Mouse (Mus musculus): ENCODE data around the gene Olfr1192-ps1. TPM values are rescaled to one million over a fixed set of nuclear protein-coding genes. Genes with fewer than 3 reads are reported as not detected.
"Not testable (repeated sequence)": the region's sequence is repeated elsewhere in the genome, so short reads cannot be mapped to it uniquely, and the experiment has no call there.

Olfr1192-ps1 gene
- not detected in 2 replicates for polyA plus RNA-seq (2016; fragmentation: Nextera tagmentation; extraction: Ambion mirVana)

DNA sequence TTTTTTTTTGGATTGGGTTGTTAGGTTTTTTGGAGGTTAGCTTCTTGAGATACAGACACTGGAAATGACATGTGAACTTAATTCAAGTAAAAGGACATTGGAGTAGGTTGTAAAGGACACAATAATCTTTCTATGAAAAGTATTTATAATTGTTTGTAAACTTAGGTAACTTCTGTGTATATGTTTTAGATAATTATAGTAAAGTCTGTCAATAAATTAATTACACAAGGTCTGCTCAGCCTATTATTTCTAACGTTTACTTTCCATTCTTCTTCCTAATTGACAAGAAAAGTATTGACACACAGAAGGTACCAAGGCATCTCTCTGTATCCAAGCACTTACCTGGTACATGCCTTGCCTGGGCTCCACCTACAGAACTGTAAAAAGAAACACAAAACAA is at the start of gene Olfr1192-ps1:
Gene Olfr1192-ps1 (plus strand): TSS at position 301 of the 400 bp plus-strand sequence.
- WGBS = 38% methylated on average over 1 of the region's 1 CpGs
- no peaks in the 10 kb centered on the region for H3K27me3 ChIP-seq (ENCODE audit: poor library complexity, severe bottlenecking)
- H3K4me1 ChIP-seq = no peaks in the 10 kb centered on the region
- H3K27ac ChIP-seq = no peak within 1 kb of the TSS
- H3K9me3 ChIP-seq = no peaks in the 10 kb centered on the region
- H3K36me3 ChIP-seq (replicated peaks) = no peaks in the 10 kb centered on the region
- H3K4me3 ChIP-seq = no peak within 1 kb of the TSS
- no peak for DNase-seq (ENCODE audit: extremely low spot score, low spot score)

DNA sequence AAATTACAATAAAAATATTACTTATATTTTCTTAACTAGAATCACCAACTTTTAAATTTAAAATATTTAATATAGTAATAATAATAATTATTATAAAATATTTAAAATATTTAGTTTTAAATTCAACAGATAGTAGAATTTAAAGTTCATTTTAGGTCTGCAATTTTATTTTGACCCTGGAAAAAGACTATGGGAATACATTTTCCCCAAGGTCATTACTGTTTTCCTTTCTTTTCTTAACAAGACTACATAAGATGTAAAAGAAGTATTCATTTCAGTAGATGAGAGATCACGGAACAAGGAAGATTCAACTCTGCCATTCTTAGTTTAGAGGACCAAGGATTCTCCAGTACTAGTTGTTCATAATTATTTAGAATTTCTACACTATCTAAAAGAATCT is 8.1 kb upstream of the Olfr1192-ps1 start, which contains the start of gene Olfr1191-ps1:
Gene Olfr1191-ps1 (plus strand): TSS at position 301 of the 400 bp plus-strand sequence.
- H3K9me3 ChIP-seq; H3K36me3 ChIP-seq (replicated peaks); DNase-seq (ENCODE audit: extremely low spot score, low spot score); H3K27me3 ChIP-seq (ENCODE audit: poor library complexity, severe bottlenecking); H3K4me3 ChIP-seq; H3K4me1 ChIP-seq; H3K27ac ChIP-seq: not testable (repeated sequence)
- WGBS = 91% methylated on average over 1 of the region's 1 CpGs

DNA sequence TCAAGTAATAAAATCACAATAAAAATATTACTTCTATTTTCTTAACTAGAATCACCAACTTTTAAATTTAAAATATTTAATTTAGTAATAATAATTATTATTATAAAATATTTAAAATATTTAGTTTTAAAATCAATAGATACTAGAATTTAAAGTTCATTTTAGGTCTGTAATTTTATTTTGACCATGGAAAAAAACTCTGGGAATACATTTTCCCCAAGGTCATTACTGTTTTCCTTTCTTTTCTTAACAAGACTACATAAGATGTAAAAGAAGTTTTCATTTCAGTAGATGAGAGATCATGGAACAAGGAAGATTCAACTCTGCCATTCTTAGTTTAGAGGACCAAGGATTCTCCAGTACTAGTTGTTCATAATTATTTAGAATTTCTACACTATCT is 27.0 kb downstream of the Olfr1192-ps1 start, which contains the start of gene Olfr1193:
Gene Olfr1193 (plus strand): TSS at position 301 of the 400 bp plus-strand sequence.
- H3K9me3 ChIP-seq; H3K4me3 ChIP-seq; H3K36me3 ChIP-seq (replicated peaks); H3K27me3 ChIP-seq (ENCODE audit: poor library complexity, severe bottlenecking); DNase-seq (ENCODE audit: extremely low spot score, low spot score); H3K4me1 ChIP-seq; H3K27ac ChIP-seq: not testable (repeated sequence)

DNA sequence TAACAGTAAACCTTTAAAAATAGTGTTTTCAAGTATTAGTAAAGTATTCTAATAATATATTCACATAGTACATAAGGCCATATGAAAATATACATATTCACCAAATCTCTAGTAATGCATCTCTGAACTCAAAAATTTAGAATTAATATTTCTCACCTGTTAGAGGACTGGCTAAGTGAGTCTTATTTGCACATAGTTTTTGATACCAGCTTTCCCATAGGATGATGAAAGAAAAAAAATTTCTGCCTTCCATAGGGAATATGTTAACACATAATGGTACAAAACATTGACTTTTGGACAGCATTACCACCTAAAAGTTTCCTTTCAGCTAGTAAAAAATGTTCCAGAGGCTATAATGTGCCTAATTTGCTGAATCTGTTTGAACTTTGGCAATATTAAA is 40.8 kb downstream of the Olfr1192-ps1 start, which contains the start of gene Olfr1195:
Gene Olfr1195 (minus strand): TSS at position 101 of the 400 bp plus-strand sequence.
- Histone ChIP-seq H3K27ac (no peak within 1 kb of the TSS), H3K4me1 (no peaks in the 10 kb centered on the region), H3K4me3 (no peak within 1 kb of the TSS), H3K9me3 (no peaks in the 10 kb centered on the region), H3K27me3 (ENCODE audit: poor library complexity, severe bottlenecking) (no peaks in the 10 kb centered on the region), H3K36me3 (replicated peaks) (no peaks in the 10 kb centered on the region)
- DNase-seq (ENCODE audit: extremely low spot score, low spot score) = no peak

DNA sequence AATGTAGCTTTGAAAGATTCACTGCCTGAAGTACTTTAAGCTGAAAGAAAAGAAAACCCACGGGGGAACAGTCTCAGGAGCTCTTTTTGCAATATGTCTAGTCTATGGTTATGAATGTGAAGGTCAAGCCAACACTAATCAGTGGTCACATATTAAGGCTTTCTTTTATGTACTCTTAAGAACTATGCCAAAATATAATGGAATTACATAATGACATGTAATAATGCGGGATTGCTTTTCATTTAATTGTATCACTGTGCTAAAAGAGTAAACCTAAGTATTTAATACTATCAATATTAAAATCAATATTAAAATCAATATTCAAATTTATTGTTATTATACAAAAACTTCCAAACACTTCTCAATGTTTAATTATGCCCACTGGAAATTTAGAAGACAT is 56.2 kb downstream of the Olfr1192-ps1 start, which contains the start of gene Olfr1196:
Gene Olfr1196 (minus strand): TSS at position 101 of the 400 bp plus-strand sequence.
- H3K4me1 ChIP-seq = no peaks in the 10 kb centered on the region
- 86% methylated on average over 2 of the region's 2 CpGs for WGBS
- no peak for DNase-seq (ENCODE audit: extremely low spot score, low spot score)
- H3K9me3 ChIP-seq = no peaks in the 10 kb centered on the region
- no peak within 1 kb of the TSS for H3K27ac ChIP-seq
- H3K36me3 ChIP-seq (replicated peaks) = no peaks in the 10 kb centered on the region
- no peaks in the 10 kb centered on the region for H3K27me3 ChIP-seq (ENCODE audit: poor library complexity, severe bottlenecking)
- no peak within 1 kb of the TSS for H3K4me3 ChIP-seq

Other genes with a start within 250 kb of the Olfr1192-ps1 start
- not detected in 2 replicates for gene Olfr1179, start 242.1 kb upstream of the Olfr1192-ps1 start, polyA plus RNA-seq (2016; fragmentation: Nextera tagmentation; extraction: Ambion mirVana)
- gene Olfr1180, start 229.4 kb upstream of the Olfr1192-ps1 start, polyA plus RNA-seq (2016; fragmentation: Nextera tagmentation; extraction: Ambion mirVana) = not detected in 2 replicates
- not detected in 2 replicates for gene Olfr1181, start 222.3 kb upstream of the Olfr1192-ps1 start, polyA plus RNA-seq (2016; fragmentation: Nextera tagmentation; extraction: Ambion mirVana)
- not detected in 2 replicates for gene Gm13757, start 199.4 kb upstream of the Olfr1192-ps1 start, polyA plus RNA-seq (2016; fragmentation: Nextera tagmentation; extraction: Ambion mirVana)
- not detected in 2 replicates for gene Olfr1183, start 193.6 kb upstream of the Olfr1192-ps1 start, polyA plus RNA-seq (2016; fragmentation: Nextera tagmentation; extraction: Ambion mirVana)
- not detected in 2 replicates for gene Olfr1184, start 164.9 kb upstream of the Olfr1192-ps1 start, polyA plus RNA-seq (2016; fragmentation: Nextera tagmentation; extraction: Ambion mirVana)
- gene Olfr1185-ps1, start 155.2 kb upstream of the Olfr1192-ps1 start, polyA plus RNA-seq (2016; fragmentation: Nextera tagmentation; extraction: Ambion mirVana) = not detected in 2 replicates
- not detected in 2 replicates for gene Olfr1186, start 130.0 kb upstream of the Olfr1192-ps1 start, polyA plus RNA-seq (2016; fragmentation: Nextera tagmentation; extraction: Ambion mirVana)
- gene Olfr1188, start 91.6 kb upstream of the Olfr1192-ps1 start, polyA plus RNA-seq (2016; fragmentation: Nextera tagmentation; extraction: Ambion mirVana) = not detected in 2 replicates
- gene Olfr1189, start 62.1 kb upstream of the Olfr1192-ps1 start, polyA plus RNA-seq (2016; fragmentation: Nextera tagmentation; extraction: Ambion mirVana) = not detected in 2 replicates
- not detected in 2 replicates for gene Olfr1191-ps1, start 8.0 kb upstream of the Olfr1192-ps1 start, polyA plus RNA-seq (2016; fragmentation: Nextera tagmentation; extraction: Ambion mirVana)
- not detected in 2 replicates for gene Olfr1193, start 27.1 kb downstream of the Olfr1192-ps1 start, polyA plus RNA-seq (2016; fragmentation: Nextera tagmentation; extraction: Ambion mirVana)
- gene Olfr1195, start 40.7 kb downstream of the Olfr1192-ps1 start, polyA plus RNA-seq (2016; fragmentation: Nextera tagmentation; extraction: Ambion mirVana) = not detected in 2 replicates
- gene Olfr1196, start 56.1 kb downstream of the Olfr1192-ps1 start, polyA plus RNA-seq (2016; fragmentation: Nextera tagmentation; extraction: Ambion mirVana) = not detected in 2 replicates
- gene Olfr1197, start 83.9 kb downstream of the Olfr1192-ps1 start, polyA plus RNA-seq (2016; fragmentation: Nextera tagmentation; extraction: Ambion mirVana) = not detected in 2 replicates
- not detected in 2 replicates for gene Olfr1198, start 102.9 kb downstream of the Olfr1192-ps1 start, polyA plus RNA-seq (2016; fragmentation: Nextera tagmentation; extraction: Ambion mirVana)
- gene Olfr1199, start 112.0 kb downstream of the Olfr1192-ps1 start, polyA plus RNA-seq (2016; fragmentation: Nextera tagmentation; extraction: Ambion mirVana) = not detected in 2 replicates
- gene Olfr1200, start 122.0 kb downstream of the Olfr1192-ps1 start, polyA plus RNA-seq (2016; fragmentation: Nextera tagmentation; extraction: Ambion mirVana) = not detected in 2 replicates
- not detected in 2 replicates for gene Olfr1201, start 144.5 kb downstream of the Olfr1192-ps1 start, polyA plus RNA-seq (2016; fragmentation: Nextera tagmentation; extraction: Ambion mirVana)
- 0.04 TPM in 1 of 2 replicates, not detected in the other for gene Olfr1202, start 166.0 kb downstream of the Olfr1192-ps1 start, polyA plus RNA-seq (2016; fragmentation: Nextera tagmentation; extraction: Ambion mirVana)
- gene Olfr1205, start 181.2 kb downstream of the Olfr1192-ps1 start, polyA plus RNA-seq (2016; fragmentation: Nextera tagmentation; extraction: Ambion mirVana) = not detected in 2 replicates
- not detected in 2 replicates for gene Olfr1204, start 200.8 kb downstream of the Olfr1192-ps1 start, polyA plus RNA-seq (2016; fragmentation: Nextera tagmentation; extraction: Ambion mirVana)
- gene Olfr1206, start 214.7 kb downstream of the Olfr1192-ps1 start, polyA plus RNA-seq (2016; fragmentation: Nextera tagmentation; extraction: Ambion mirVana) = not detected in 2 replicates